Mouse (Mus musculus) heart, embryonic 11.5 days (tissue): Measurements from ENCODE around the gene Hat1. TPM values are rescaled to one million over a fixed set of nuclear protein-coding genes. Genes with fewer than 3 reads are reported as not detected.
"Not testable (repeated sequence)": the region's sequence is repeated elsewhere in the genome, so short reads cannot be mapped to it uniquely, and the experiment has no call there.

ENCODE experiments used
- ATAC-seq: fragments of 200-750 bp; cut with Nextera tagmentation; replicated peaks from 2 replicates; pipeline ENCODE4 v1.8.0; 2017; ENCODE audit warnings: moderate library complexity; ENCODE audit not compliant: insufficient number of reproducible peaks, low FRiP score, low TSS enrichment
- H3K27ac ChIP-seq: fragments of 300-500 bp; sonication (generic); 2 replicates; pipeline ENCODE4 v1.5.1; 2014; ENCODE audit warnings: mild to moderate bottlenecking, low read depth, low read length
- H3K27me3 ChIP-seq: fragments of 300-500 bp; sonication (generic); 2 replicates; pipeline ENCODE4 v1.6.1; 2014; ENCODE audit warnings: mild to moderate bottlenecking, low read length, mixed read lengths; ENCODE audit not compliant: control insufficient read depth, insufficient read depth
- H3K36me3 ChIP-seq: fragments of 300-500 bp; sonication (generic); 2 replicates; pipeline ENCODE4 v1.6.1; 2014; ENCODE audit warnings: mild to moderate bottlenecking, low read length, moderate library complexity, mixed read lengths; ENCODE audit not compliant: control insufficient read depth, insufficient read depth
- H3K4me1 ChIP-seq: fragments of 300-500 bp; sonication (generic); 2 replicates; pipeline ENCODE4 v1.6.1; 2014; ENCODE audit warnings: low read length; ENCODE audit not compliant: control insufficient read depth, insufficient read depth
- H3K4me2 ChIP-seq: fragments of 300-500 bp; sonication (generic); 2 replicates; pipeline ENCODE4 v1.6.1; 2014; ENCODE audit warnings: mild to moderate bottlenecking, moderate library complexity
- H3K4me3 ChIP-seq: fragments of 300-500 bp; sonication (generic); 2 replicates; pipeline ENCODE4 v1.5.1; 2014; ENCODE audit warnings: low read depth, low read length
- H3K9ac ChIP-seq: fragments of 300-500 bp; sonication (generic); 2 replicates; pipeline ENCODE4 v1.6.1; 2014; ENCODE audit warnings: mild to moderate bottlenecking, low read depth, low read length, moderate library complexity
- H3K9me3 ChIP-seq: fragments of 300-500 bp; sonication (generic); replicated peaks from 2 replicates; pipeline ENCODE4 v1.6.1; 2016; ENCODE audit warnings: low read length; ENCODE audit not compliant: control insufficient read depth
- WGBS: fragments of 180-500 bp; shearing (Covaris S2); extraction: QIAGEN DNeasy Blood & Tissue Kit; methylation state at CpG from one replicate; pipeline ENCODE4 v1.1.7; 2014; ENCODE audit not compliant: insufficient replicate concordance; 5-methylcytosine and 5-hydroxymethylcytosine counted together
- polyA plus RNA-seq: library from polyadenylated mRNA; unstranded; fragments of >200 nt; fragmentation: Nextera tagmentation; extraction: Ambion mirVana; gene quantifications from 2 replicates; pipeline ENCODE4 v1.2.1, GENCODE M21; 2014

Hat1 gene
- polyA plus RNA-seq, 1 experiment from 2014 or later: 144 TPM

GRCm38 (mm10) chr2:71368086-71368485 lies 20.7 kb upstream of the Hat1 start:
- Histone ChIP-seq H3K4me2 (peak overlapping the region; percentile 84), H3K9ac (peak overlapping the region; percentile 17; the same call in 1 of the 2 replicates), H3K27me3 (no peaks in the 10 kb centered on the region), H3K9me3 (no peaks in the 10 kb centered on the region), H3K4me1 (peaks cover 2% of the 10 kb centered on the region; the same call in 1 of the 2 replicates), H3K36me3 (0 out of 2 replicates have a peak, but pooled peaks cover 2% of the 10 kb centered on the region), H3K27ac (no peak overlapping the region), H3K4me3 (peak overlapping the region; percentile 90)
- WGBS: 37% methylated on average over 8 of the region's 8 CpGs
- ATAC-seq: no peak

- no peaks in the 10 kb centered on the region for H3K27me3 ChIP-seq
- H3K4me2 ChIP-seq: no peak overlapping the region
- no peaks in the 10 kb centered on the region; the same call in 1 of the 2 replicates for H3K4me1 ChIP-seq
- ATAC-seq: no peak
- no peak overlapping the region for H3K4me3 ChIP-seq
- no peaks in the 10 kb centered on the region for H3K9me3 ChIP-seq
- H3K36me3 ChIP-seq: no peaks in the 10 kb centered on the region
- no peak overlapping the region for H3K27ac ChIP-seq
- no peak overlapping the region for H3K9ac ChIP-seq
- WGBS: 79% methylated on average over 5 of the region's 5 CpGs
Observed at GRCm38 (mm10) chr2:71371790-71372189, 17.0 kb upstream of the Hat1 start.

- H3K4me2 ChIP-seq, H3K27me3 ChIP-seq, H3K27ac ChIP-seq, H3K9ac ChIP-seq, ATAC-seq, H3K36me3 ChIP-seq, H3K4me1 ChIP-seq, H3K4me3 ChIP-seq, H3K9me3 ChIP-seq: not testable (repeated sequence)
- WGBS: 77% methylated on average over 4 of the region's 4 CpGs
Observed at GRCm38 (mm10) chr2:71372261-71372660, 16.5 kb upstream of the Hat1 start.

GRCm38 (mm10) chr2:71374275-71375155 lies 14.2 kb upstream of the Hat1 start:
- no peak for ATAC-seq
- Histone ChIP-seq H3K4me1 (no peaks in the 10 kb centered on the region), H3K9ac (no peak overlapping the region), H3K9me3 (no peaks in the 10 kb centered on the region), H3K27ac (no peak overlapping the region), H3K36me3 (no peaks in the 10 kb centered on the region), H3K4me3 (no peak overlapping the region), H3K4me2 (no peak overlapping the region), H3K27me3 (no peaks in the 10 kb centered on the region)
- 59% methylated on average over 8 of the region's 8 CpGs for WGBS

GRCm38 (mm10) chr2:71376433-71376906 lies 12.3 kb upstream of the Hat1 start:
- H3K4me2 ChIP-seq: peak overlapping the region; percentile 54
- H3K4me1 ChIP-seq: no peaks in the 10 kb centered on the region
- H3K36me3 ChIP-seq: no peaks in the 10 kb centered on the region
- ATAC-seq: peak; percentile 59; the same call in 1 of the 2 replicates
- 30% methylated on average over 11 of the region's 11 CpGs for WGBS
- no peak overlapping the region for H3K27ac ChIP-seq
- no peaks in the 10 kb centered on the region for H3K27me3 ChIP-seq
- 0 out of 2 replicates have a peak overlapping the region, but pooled peaks have one; percentile 6 for H3K4me3 ChIP-seq
- no peak overlapping the region for H3K9ac ChIP-seq
- H3K9me3 ChIP-seq: no peaks in the 10 kb centered on the region

GRCm38 (mm10) chr2:71377426-71377825 lies 11.3 kb upstream of the Hat1 start:
- ATAC-seq: no peak
- no peaks in the 10 kb centered on the region for H3K4me1 ChIP-seq

GRCm38 (mm10) chr2:71381962-71382361 lies 6.8 kb upstream of the Hat1 start:
- no peak overlapping the region for H3K4me2 ChIP-seq
- H3K9me3 ChIP-seq: no peaks in the 10 kb centered on the region
- no peaks in the 10 kb centered on the region for H3K27me3 ChIP-seq
- H3K9ac ChIP-seq: no peak overlapping the region
- ATAC-seq: no peak
- H3K27ac ChIP-seq: no peak overlapping the region
- no peaks in the 10 kb centered on the region for H3K4me1 ChIP-seq
- H3K36me3 ChIP-seq: no peaks in the 10 kb centered on the region
- H3K4me3 ChIP-seq: no peak overlapping the region
- 67% methylated on average over 4 of the region's 4 CpGs for WGBS

More at GRCm38 (mm10) chr2:71377426-71377825, 11.3 kb upstream of the Hat1 start:
- no peak overlapping the region for H3K4me3 ChIP-seq
- H3K9ac ChIP-seq: no peak overlapping the region
- no peak overlapping the region for H3K4me2 ChIP-seq
- 86% methylated on average over 5 of the region's 5 CpGs for WGBS
- no peaks in the 10 kb centered on the region for H3K27me3 ChIP-seq
- no peaks in the 10 kb centered on the region for H3K36me3 ChIP-seq
- no peak overlapping the region for H3K27ac ChIP-seq
- no peaks in the 10 kb centered on the region for H3K9me3 ChIP-seq

GRCm38 (mm10) chr2:71383890-71384289 lies 4.9 kb upstream of the Hat1 start:
- H3K4me1 ChIP-seq: no peaks in the 10 kb centered on the region
- H3K27me3 ChIP-seq: no peaks in the 10 kb centered on the region
- peak overlapping the region; percentile 41 for H3K4me2 ChIP-seq
- no peaks in the 10 kb centered on the region for H3K36me3 ChIP-seq
- H3K4me3 ChIP-seq: 0 out of 2 replicates have a peak overlapping the region, but pooled peaks have one; percentile 12
- ATAC-seq: no peak
- H3K9ac ChIP-seq: no peak overlapping the region
- H3K27ac ChIP-seq: no peak overlapping the region
- H3K9me3 ChIP-seq: no peaks in the 10 kb centered on the region
- 25% methylated on average over 11 of the region's 11 CpGs for WGBS
